Mouse (Mus musculus): ENCODE results near the gene D630039A03Rik.

- TF ChIP-seq ZC3H11A (IDR thresholded peaks at IDR 0.05; ENCODE audit: borderline replicate concordance, low read depth, low read length) = no peak
- TF ChIP-seq CHD2 (IDR thresholded peaks at IDR 0.05; ENCODE audit: low read depth, low read length) = no peak
Measured at GRCm38 (mm10) chr4:57892001-57892586, 24.0 kb downstream of the D630039A03Rik start.
